Mouse (Mus musculus) spleen, adult 18-20 months (tissue): ENCODE measurements around the gene Plekhh2.

Experiments
- DNase-seq, 2 experiments: peaks; one replicate each; pipeline ENCODE4 v3.0.0; 2022; ENCODE audit warnings: mixed read lengths in 2 of 2

Gene Plekhh2

DNA sequence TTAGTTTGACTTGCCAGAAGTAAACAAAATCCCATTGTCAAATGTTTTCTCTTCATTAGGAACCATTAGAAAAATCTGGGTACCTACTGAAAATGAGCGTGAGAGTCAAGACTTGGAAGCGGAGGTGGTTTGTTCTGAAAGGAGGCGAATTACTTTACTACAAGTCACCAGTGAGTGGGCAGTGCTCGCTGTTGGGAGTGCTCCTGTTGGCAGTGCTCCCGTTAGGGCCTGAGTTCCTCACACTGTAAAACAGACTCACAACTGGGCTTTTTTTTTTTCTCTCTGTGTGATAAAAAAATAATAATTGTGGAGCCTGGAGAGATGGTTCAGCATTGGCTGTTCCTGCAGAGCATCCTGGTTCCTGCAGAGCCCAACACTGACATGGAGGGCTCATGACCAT, 63.4 kb downstream of the Plekhh2 start:
- DNase-seq, result no peak

DNA sequence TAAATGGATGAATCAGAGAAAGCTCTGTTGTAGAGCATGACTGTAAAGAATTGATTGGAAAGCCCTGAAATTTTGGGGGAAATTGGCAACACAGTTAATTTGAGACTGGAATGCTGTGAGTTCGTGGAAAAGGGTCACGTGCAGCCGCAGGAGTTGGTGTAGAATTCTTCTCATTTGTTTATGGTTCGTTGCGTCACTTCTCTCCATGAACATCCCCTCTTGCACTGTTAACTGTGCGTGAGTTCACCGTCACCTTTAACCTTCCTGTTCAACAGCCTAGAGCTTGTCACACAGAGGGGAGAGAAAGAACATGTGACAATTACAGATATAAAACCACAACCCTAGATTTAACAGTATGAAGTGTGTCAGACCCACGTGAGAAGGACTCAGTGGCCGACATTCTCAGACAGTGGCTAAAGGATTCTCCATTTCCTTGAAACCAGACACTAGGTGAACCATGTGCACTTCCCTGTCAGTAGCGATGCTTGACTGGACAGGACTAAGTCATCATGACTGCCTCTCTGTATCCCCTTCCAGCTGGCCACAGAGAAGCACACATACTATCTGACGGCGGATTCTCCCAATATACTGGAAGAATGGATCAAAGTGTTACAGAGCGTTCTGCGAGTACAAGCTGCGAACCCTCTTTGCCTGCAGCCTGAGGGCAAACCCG, 65.1 kb downstream of the Plekhh2 start:
- no peak for DNase-seq

DNA sequence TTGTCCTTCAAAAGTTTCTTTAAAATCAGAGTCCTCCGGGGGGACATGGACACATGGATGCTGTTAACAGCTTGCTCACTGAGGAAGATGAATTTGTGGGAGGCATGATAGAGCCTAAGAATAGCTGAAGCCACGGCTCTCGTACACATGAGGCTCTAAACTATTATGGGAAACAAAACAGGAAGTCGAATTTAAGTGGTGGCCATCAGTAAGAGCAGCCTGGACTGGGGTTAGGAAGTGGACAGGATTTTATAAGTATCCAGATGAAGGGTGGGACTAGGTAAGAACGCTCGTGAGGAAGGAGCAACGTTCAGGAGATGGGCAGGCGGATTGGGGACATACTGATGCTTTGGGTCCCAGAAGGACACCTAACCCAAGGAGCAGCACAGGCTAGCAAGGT, 67.6 kb downstream of the Plekhh2 start:
- no peak for DNase-seq

DNA sequence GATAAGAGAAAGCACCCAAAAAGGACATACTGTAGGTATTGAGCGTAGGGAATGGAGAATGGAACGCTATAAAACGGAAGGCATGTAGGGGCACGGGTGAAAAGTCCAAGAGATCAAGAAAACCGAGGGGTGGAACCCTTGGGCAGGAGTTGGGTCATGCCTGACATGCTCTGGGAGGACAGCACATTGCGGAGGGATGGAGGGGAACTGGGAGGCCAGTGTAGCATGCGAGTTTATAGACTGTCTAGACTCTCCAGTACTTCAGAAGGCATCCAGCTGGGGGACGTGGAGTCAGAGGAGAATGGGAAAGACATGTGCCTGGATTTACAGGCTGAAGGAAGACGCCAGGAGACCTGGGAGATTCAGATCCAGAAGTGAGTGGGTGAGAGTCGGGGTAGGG, 68.1 kb downstream of the Plekhh2 start:
- DNase-seq, result no peak

DNA sequence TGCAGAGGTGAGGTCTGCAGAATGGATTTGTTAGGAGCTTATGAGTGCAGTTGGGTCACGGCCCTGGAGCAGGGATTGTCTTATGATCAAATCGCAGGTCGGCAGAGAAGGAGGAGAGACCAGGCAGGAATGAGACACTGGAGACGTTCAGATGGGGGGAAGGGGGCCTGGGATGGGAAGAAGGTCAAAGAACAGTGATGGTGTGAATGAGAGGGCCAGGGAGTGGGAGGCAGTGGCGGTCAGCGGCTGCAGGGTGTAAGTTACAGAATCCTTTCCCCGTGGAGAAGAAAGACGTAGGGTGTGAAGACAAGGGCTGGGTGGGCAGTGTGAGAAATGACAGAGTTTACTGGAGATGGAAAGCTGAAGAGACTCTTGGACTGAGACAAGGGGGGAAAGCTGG, 69.1 kb downstream of the Plekhh2 start:
- no peak for DNase-seq

DNA sequence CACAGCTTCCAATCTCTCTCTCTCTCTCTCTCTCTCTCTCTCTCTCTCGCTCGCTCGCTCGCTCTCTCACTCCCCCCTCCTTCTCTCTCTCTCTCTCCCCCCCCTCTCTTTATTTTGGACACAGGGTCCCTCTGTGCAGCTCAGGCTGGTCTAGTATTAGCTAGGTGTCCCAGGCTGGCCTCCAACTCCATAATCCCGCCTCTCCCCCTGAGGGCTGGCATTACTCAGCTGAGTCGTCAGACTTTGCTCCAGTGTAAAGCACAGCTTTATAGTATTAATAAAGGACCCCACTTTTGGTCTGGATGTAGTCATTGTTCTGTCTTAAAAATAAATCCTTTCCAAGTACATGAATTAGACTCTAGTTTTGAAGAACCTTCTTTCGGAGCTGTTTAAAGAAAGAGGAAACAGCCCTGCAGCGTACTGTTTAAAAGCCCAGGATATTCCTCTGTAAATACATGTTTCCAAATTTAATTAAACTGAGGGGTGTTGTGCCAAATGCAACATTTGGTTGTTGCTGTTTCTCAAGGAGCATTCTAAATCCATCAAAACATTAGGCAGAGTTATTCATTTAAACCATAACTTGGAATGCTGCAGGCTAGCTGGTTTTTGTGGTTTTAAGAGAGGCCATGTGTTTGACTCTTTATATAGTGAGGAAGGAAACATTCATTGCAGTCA, 70.2 kb downstream of the Plekhh2 start:
- DNase-seq, result no peak

DNA sequence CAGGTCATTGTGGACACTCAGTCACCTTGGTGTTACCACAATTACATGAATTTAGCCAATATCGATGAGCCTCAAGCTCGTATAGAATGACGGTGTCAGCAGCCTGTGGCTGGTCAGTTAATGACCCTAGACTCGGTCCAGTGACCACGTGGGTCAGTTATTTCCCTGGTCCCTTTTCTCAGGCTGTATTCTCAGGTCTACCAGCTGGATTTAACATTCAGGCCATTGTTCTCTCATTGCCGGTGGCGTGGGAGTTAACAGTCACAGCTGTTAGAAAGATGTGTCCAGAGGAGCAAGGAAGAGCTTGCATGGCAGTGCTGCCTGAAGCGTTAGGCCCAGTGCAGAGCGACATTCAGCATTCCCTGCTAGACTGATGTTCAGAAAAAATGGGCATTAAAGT, 72.4 kb downstream of the Plekhh2 start:
- no peak for DNase-seq

DNA sequence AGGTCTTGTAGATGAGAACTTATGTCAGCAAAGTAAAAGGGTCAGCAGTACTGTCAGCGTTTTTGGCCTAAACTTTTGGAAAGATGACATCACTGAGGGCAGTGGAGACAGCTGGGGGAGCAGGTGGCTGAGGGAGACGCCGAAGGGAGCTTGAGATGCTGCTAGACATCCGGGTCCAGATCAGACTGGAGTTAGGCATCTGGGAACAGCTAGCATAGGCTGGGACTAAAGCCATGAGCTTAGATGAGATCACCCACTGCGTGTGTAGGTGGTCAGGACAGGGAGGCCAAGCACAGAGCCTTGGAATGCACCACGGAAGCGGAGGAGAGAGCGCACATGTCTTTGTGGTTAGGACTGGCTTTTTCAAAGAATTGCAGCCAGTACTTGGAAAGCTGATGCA, 73.4 kb downstream of the Plekhh2 start:
- DNase-seq, result no peak

DNA sequence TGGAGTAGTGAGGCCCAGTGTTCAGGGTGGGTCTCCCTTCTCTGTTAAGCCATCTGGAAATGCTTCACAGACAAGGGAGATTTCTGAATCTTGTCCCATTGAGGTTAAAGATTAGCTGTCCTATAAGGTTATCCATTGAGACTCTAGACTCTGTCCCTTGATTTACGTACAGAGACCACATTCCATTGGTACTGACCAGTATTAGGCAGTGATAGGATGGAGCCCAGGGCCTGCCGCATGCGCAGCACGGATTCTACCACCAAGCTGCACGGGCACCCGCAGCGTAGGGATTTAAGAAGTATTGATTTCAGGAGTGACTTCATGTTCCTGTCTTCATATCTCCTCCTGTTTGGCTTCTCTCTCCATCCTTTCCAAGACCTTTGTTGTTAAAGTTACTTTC, 78.4 kb downstream of the Plekhh2 start:
- no peak for DNase-seq

DNA sequence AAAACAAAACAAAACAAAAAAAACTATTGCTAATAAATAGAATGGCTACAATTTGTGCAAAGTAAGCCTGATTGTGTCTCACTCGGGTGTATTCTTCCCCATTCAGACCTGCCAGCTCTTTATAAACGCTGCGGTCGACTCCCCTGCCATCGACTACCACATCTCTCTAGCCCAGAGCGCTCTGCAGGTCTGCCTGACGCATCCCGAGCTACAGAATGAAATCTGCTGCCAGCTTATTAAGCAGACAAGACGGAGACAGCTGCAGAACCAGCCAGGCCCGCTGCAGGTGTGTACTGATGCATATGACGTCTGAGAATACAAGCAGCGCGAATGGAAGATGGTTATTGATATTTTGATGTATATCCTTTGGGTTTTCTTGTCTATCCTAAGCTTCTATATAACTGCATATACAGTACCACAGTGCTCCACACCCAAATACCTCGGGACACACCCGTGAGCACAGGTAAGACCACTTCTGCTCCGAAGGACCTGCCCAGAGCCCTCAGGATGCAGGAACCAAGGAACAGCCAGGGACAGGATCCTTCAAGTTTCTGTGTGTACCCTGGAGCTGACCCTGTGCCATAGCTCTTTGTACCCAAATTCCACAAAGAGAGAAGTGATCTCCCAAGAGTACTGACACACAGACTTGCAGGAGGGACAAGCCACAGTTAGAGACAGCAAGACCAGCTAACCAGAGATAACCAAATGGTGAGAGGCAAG, 79.9 kb downstream of the Plekhh2 start:
- no peak for DNase-seq

DNA sequence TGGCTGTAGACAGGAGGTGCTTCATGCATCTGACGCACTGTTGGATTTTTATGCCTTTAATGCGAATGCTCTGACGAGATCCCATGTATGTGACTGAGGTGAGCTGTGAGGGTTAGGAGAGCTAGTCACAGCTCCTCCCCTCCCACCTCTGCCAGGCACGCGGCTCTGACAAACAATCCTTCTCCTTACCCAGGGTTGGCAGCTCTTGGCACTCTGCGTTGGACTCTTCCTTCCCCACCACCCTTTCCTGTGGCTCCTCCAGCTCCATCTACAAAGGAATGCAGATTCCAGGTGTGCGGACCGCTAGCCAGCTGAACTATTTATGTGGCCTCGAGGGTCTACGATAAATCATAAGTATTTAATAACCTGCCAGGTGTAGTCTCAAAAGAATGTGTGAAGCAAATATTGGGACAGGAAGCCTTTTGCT, 84.3 kb downstream of the Plekhh2 start:
- no peak for DNase-seq

DNA sequence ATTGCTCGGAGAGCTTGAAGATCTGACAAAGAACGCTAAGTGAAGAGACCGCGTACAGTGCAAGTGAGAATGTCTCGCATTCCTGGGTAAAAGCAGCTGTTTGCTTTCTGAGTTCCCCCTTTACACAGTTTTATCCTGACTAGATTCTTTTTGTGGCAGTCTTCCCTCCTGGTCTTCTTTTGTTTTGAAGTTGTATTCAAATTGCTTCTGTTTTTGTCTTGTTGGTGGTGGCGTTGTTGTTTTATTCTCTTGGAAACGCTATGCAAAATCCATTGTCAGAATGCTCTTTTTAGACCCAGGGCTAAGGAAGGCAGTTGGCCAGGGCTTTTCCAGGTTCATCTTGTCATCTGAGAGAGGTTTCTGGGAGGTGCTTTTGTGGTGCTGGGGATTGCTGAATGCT, 84.8 kb downstream of the Plekhh2 start:
- DNase-seq, result no peak

DNA sequence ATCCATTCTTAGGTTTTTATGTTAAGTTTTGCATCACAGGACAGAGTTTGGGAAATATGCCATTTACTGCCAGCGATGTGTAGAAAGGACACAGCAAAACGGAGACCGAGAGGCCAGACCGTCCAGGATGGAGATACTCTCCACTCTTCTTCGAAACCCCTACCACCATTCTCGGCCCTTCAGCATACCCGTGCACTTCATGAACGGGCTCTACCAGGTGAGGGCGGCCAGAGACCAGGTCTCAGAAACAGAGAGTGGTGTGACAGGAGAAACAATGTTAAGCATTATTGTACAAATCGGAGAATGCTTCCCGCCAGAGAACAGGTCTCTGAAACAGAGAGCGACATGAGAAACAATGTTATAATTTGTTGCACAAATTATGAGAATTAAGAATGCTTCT, 86.2 kb downstream of the Plekhh2 start:
- no peak for DNase-seq

DNA sequence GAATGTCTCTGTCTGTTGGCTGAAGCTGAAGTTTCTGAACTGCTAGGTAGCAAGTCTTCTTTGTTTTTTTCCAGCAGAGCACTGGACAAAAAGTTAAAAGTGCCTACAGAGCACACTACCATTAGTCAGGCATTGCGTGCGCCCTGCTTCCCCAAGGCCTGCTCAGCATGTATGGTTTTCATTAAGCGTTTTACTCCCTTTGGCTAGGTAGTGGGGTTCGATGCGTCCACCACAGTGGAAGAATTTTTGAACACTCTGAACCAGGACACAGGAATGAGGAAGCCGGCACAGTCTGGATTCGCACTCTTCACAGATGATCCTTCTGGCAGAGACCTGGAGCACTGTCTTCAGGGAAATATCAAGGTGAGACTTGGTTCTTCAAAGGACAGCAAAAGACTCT, 87.2 kb downstream of the Plekhh2 start:
- DNase-seq, result no peak

DNA sequence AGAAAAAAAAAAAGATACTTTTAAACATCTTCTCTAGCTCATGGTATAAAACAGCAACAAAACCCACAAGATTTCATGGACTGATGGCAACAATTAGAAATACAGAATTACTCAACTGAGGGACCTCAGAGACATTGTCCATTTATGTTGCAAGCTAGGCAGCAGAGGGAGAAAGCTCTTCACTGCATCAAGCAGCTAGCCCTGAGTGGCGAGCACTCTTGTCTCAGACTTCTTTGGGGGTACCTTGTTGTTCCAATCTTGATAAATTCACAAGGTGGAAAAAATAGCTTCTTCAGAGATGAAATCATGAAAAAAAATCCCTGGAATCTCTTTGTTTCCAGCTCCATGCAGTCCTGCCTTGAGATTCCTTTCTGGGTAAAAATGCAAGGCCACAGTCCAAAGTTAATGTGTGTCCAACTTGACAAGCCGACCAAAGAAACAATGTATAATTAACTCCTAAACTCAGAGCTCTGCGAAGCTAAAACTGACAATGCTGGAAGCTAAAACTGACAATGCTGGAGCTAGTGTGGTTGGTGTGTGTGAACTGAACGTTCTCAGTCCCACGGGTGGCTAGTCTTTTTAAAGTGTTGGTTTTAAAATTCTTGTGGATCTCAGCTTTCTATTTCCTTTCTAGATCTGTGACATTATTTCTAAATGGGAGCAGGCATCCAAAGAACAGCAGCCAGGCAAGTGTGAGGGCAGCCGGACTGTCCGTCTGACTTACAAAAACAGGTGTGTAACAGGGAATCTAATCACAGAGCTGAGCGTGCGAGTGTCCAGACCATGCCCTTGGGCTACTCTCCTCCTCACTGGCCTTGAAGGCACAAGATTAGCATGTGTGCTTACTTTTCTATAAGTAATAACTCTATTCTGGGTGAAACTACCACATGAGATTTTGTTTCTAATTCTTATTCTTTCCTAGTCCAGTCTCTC, 88.6 kb downstream of the Plekhh2 start:
- no peak for DNase-seq

DNA sequence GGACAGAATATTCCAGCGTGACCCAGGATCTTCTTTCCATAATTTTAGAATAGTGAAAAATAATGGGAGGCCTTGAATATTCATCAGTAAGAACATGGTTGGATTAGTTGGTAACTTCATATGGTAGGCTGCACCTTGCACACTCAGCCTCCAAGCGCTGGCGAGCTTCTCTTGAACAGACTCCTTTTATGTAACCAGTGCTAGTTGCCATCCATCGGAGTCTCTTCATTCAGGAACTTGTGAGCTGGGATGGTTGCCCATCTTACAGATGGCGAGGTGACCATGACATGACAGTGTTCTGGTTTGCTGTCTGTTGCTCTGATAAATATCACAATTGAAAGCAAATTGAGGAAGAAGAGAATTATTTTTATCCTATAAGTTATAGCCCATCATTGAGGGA, 90.1 kb downstream of the Plekhh2 start:
- DNase-seq, result no peak

DNA sequence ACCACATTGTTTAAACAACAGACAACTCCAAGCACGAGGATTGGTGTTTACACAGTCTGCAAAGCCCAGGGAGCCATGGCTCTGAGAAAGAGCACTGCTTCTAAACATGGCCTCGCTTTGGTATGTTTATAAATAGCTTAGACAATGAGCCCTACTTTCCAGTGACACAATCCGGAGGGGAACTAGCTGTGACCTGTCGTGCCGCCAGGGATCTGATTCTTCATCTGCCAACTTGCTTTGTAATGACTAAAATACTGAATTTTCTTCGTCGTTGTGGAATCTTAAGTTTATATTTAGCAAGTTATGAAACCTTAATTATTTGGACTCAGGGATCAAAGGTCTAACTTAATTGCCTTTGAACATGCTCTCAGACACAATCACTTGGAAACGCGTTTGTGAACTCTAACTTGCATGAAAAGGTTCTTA, 91.5 kb downstream of the Plekhh2 start:
- no peak for DNase-seq

DNA sequence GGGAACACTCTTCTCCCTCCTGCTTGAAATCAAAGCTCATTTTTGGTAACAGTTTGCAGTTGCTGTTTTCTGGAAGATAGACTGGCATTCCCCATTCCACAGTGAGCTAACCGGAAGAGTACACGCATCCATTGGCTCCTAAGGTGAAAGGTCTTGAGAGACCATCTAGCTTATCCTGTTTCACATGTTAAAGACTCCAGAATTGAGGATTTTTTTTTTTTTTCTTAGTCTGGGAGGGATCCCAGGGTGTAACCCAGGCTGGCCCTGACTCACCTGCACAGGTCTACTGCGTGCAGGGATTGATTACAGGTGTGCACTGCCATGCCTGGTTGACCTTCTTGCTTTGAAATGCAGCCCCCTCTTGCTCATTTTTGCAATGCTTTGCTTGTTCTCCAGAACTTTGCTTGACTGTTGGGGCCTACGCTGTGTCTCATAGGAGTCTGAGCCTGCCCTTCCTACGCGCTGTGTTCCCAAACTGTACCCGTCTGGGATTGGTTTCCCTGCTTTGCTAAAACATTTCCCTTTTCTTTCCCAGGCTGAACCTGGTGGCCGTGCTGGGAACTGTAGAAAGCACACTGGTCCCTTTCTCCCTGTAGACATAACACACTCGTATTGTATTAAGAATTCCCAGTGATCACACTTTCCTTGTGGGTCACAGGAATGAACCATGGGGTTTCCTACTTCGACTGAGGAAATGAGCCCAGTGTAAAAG, 92.2 kb downstream of the Plekhh2 start:
- DNase-seq, result no peak

DNA sequence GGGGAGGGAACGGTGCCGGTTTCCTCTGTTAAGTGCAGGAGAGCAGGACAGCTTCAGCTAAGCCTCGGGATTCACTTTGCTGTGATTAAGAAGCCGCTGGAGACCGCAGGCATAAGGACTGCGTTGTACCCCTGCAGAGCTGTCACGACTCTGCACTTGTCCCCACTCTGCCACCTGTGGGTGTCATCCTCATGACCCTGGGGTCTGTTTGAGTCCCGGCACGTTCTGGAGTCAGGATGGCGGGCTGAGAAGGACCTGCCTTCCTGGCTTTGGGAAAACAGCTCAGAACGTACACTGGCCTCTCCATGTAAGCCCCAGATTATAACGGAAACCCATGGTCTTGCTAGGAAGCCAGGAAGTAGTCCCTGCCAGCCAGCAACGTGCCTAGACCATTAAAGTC, 95.3 kb downstream of the Plekhh2 start:
- no peak for DNase-seq

DNA sequence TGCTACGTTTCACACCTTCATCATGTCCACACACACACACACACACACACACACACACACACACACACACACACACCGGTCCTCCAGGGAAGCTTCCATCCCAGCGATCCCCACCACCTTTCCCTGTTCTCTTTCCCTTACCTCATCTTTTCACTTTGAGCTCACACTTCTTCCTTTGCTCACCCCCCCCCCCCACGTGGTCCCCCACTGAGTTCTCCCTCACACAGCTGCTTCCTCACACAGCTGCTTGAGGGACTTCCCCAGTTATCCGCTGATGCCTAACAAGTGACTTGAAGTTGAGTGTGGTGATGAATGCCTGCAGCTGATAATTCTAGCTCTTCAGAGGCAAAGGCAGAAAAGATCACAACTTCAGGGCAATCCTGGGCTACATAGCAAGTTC, 95.9 kb downstream of the Plekhh2 start:
- DNase-seq, result no peak

DNA sequence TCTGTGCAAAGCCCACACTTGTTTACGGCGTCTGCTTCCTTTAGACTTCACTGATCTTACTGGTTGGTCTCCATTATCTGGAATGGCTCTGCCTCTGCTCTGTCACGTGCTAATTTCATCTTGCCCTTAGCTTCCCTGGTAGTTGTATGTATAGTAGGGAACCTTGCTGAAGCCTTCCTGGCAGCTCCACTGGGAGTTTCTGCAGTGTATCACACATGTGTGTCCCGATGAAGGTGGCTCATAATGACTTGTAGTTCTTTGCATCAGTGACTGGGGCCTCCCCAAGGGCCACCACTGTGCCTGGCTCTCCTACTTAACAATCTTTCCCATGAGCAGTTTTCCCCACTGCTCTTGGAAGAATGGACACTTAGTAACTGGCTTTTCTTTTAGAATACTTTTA, 96.9 kb downstream of the Plekhh2 start:
- no peak for DNase-seq

DNA sequence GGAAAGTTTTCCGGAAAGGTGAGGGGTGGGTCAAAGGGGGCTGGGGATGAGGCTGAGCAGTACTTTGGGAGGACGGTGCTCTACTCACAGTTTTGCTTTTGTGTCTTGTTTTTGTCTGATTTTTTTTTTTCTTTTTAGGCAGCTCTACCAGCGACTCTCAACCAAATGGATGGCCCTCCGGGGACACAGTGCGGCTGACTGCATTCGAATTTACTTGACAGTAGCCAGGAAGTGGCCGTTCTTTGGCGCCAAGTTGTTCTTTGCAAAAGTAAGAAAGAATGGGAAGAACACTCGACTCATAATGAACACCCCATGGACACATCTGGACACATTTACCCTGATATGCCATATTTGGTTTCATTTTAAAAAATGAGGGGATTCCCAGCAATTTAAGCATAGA, 99.8 kb downstream of the Plekhh2 start:
- DNase-seq, result no peak
